Mouse (Mus musculus): ENCODE results near the gene Galnt7. TPM values are rescaled to one million over a fixed set of nuclear protein-coding genes. Genes with fewer than 3 reads are reported as not detected.

The Galnt7 gene
- total RNA-seq, 2 experiments from 2014 or later, result 1.3 to 1.6 TPM

GRCm38 (mm10) chr8:57589176-57589575 lies 63.7 kb downstream of the Galnt7 start:
- ATAC-seq (replicated peaks; ENCODE audit: low FRiP score, poor library complexity, severe bottlenecking), result no peak

GRCm38 (mm10) chr8:57588604-57589003 lies 64.2 kb downstream of the Galnt7 start:
- ATAC-seq (replicated peaks; ENCODE audit: low FRiP score, poor library complexity, severe bottlenecking), result no peak

- no peak for ATAC-seq (replicated peaks; ENCODE audit: low FRiP score, poor library complexity, severe bottlenecking)
Observed at GRCm38 (mm10) chr8:57586667-57587066, 66.2 kb downstream of the Galnt7 start.

GRCm38 (mm10) chr8:57585831-57586230 lies 67.0 kb downstream of the Galnt7 start:
- no peak for ATAC-seq (replicated peaks; ENCODE audit: low FRiP score, poor library complexity, severe bottlenecking)

- no peak for ATAC-seq (replicated peaks; ENCODE audit: low FRiP score, poor library complexity, severe bottlenecking)
Observed at GRCm38 (mm10) chr8:57585128-57585442, 67.7 kb downstream of the Galnt7 start.

GRCm38 (mm10) chr8:57584416-57585127 lies 68.3 kb downstream of the Galnt7 start:
- no peak for ATAC-seq (replicated peaks; ENCODE audit: low FRiP score, poor library complexity, severe bottlenecking)

GRCm38 (mm10) chr8:57579845-57580244 lies 73.0 kb downstream of the Galnt7 start:
- ATAC-seq (replicated peaks; ENCODE audit: low FRiP score, poor library complexity, severe bottlenecking), result peak; percentile 60

- ATAC-seq (replicated peaks; ENCODE audit: low FRiP score, poor library complexity, severe bottlenecking), result no peak
Observed at GRCm38 (mm10) chr8:57577301-57577700, 75.5 kb downstream of the Galnt7 start.

GRCm38 (mm10) chr8:57576238-57576637 lies 76.6 kb downstream of the Galnt7 start:
- peak; percentile 79 for ATAC-seq (replicated peaks; ENCODE audit: low FRiP score, poor library complexity, severe bottlenecking)

GRCm38 (mm10) chr8:57575336-57575735 lies 77.5 kb downstream of the Galnt7 start:
- ATAC-seq (replicated peaks; ENCODE audit: low FRiP score, poor library complexity, severe bottlenecking), result no peak

GRCm38 (mm10) chr8:57574398-57574797 lies 78.4 kb downstream of the Galnt7 start:
- ATAC-seq (replicated peaks; ENCODE audit: low FRiP score, poor library complexity, severe bottlenecking), result no peak

- no peak for ATAC-seq (replicated peaks; ENCODE audit: low FRiP score, poor library complexity, severe bottlenecking)
Observed at GRCm38 (mm10) chr8:57573844-57574243, 79.0 kb downstream of the Galnt7 start.

- no peak for ATAC-seq (replicated peaks; ENCODE audit: low FRiP score, poor library complexity, severe bottlenecking)
Observed at GRCm38 (mm10) chr8:57569886-57570285, 82.9 kb downstream of the Galnt7 start.

- no peak for ATAC-seq (replicated peaks; ENCODE audit: low FRiP score, poor library complexity, severe bottlenecking)
Observed at GRCm38 (mm10) chr8:57569400-57569795, 83.4 kb downstream of the Galnt7 start.

- ATAC-seq (replicated peaks; ENCODE audit: low FRiP score, poor library complexity, severe bottlenecking), result no peak
Observed at GRCm38 (mm10) chr8:57568633-57569399, 84.0 kb downstream of the Galnt7 start.

GRCm38 (mm10) chr8:57567998-57568397 lies 84.8 kb downstream of the Galnt7 start:
- no peak for ATAC-seq (replicated peaks; ENCODE audit: low FRiP score, poor library complexity, severe bottlenecking)

GRCm38 (mm10) chr8:57565039-57565438 lies 87.8 kb downstream of the Galnt7 start:
- no peak for ATAC-seq (replicated peaks; ENCODE audit: low FRiP score, poor library complexity, severe bottlenecking)

GRCm38 (mm10) chr8:57563726-57564125 lies 89.1 kb downstream of the Galnt7 start:
- ATAC-seq (replicated peaks; ENCODE audit: low FRiP score, poor library complexity, severe bottlenecking), result no peak

- no peak for ATAC-seq (replicated peaks; ENCODE audit: low FRiP score, poor library complexity, severe bottlenecking)
Observed at GRCm38 (mm10) chr8:57562741-57563140, 90.1 kb downstream of the Galnt7 start.

GRCm38 (mm10) chr8:57560926-57561325 lies 91.9 kb downstream of the Galnt7 start:
- ATAC-seq (replicated peaks; ENCODE audit: low FRiP score, poor library complexity, severe bottlenecking), result no peak
